Mouse (Mus musculus) lung, embryonic 15.5 days (tissue): ENCODE data around the gene Erp44. TPM values are rescaled to one million over a fixed set of nuclear protein-coding genes. Genes with fewer than 3 reads are reported as not detected.
A peak's percentile ranks its signal among the peaks of the same experiment; 100 is the strongest.

Experiments used
- ATAC-seq: fragments of 200-750 bp; cut with Nextera tagmentation; 2 replicates; pipeline ENCODE4 v1.8.0; 2017; ENCODE audit warnings: moderate number of reproducible peaks, borderline replicate concordance; ENCODE audit not compliant: low FRiP score, low TSS enrichment; ENCODE audit errors: extremely low read depth
- H3K27ac ChIP-seq: fragments of 300-500 bp; sonication (generic); 2 replicates; pipeline ENCODE4 v1.5.1; 2015; ENCODE audit warnings: moderate library complexity, mild to moderate bottlenecking, inconsistent platforms
- H3K27me3 ChIP-seq: fragments of 300-500 bp; sonication (generic); 2 replicates; pipeline ENCODE4 v1.6.1; 2015; ENCODE audit warnings: inconsistent platforms
- H3K36me3 ChIP-seq: fragments of 300-500 bp; sonication (generic); 2 replicates; pipeline ENCODE4 v1.6.1; 2015; ENCODE audit warnings: inconsistent platforms
- H3K4me1 ChIP-seq: fragments of 300-500 bp; sonication (generic); 2 replicates; pipeline ENCODE4 v1.6.1; 2015; ENCODE audit warnings: inconsistent platforms
- H3K4me2 ChIP-seq: fragments of 300-500 bp; sonication (generic); 2 replicates; pipeline ENCODE4 v1.6.1; 2015; ENCODE audit warnings: inconsistent platforms, mild to moderate bottlenecking, moderate library complexity
- H3K4me3 ChIP-seq: fragments of 300-500 bp; sonication (generic); 2 replicates; pipeline ENCODE4 v1.5.1; 2015; ENCODE audit warnings: mild to moderate bottlenecking, inconsistent platforms
- H3K9ac ChIP-seq: fragments of 300-500 bp; sonication (generic); 2 replicates; pipeline ENCODE4 v1.6.1; 2015; ENCODE audit warnings: inconsistent platforms
- H3K9me3 ChIP-seq: fragments of 300-500 bp; sonication (generic); 2 replicates; pipeline ENCODE4 v1.6.1; 2016; ENCODE audit warnings: inconsistent platforms
- WGBS: fragments of 180-500 bp; shearing (Covaris S2); methylation state at CpG from one replicate; pipeline ENCODE4 v1.1.7; 2015; 5-methylcytosine and 5-hydroxymethylcytosine counted together
- polyA plus RNA-seq: library from polyadenylated mRNA; unstranded; fragments of >200 nt; fragmentation: Nextera tagmentation; extraction: Ambion mirVana; gene quantifications from 2 replicates; pipeline ENCODE4 v1.2.1, GENCODE M21; 2015

The Erp44 gene
- polyA plus RNA-seq, result 89.5 and 91.5 TPM in 2 replicates

- Histone ChIP-seq H3K27me3 (no peaks in the 10 kb centered on the region), H3K9me3 (no peaks in the 10 kb centered on the region), H3K27ac (peak within 1 kb of the TSS; percentile 73), H3K36me3 (no peaks in the 10 kb centered on the region), H3K4me3 (peak within 1 kb of the TSS; percentile 88), H3K4me1 (peaks cover 12% of the 10 kb centered on the region), H3K4me2 (peak within 1 kb of the TSS; percentile 83), H3K9ac (peak within 1 kb of the TSS; percentile 93)
- ATAC-seq, result peak; percentile 100
- WGBS, result under 1% methylated on average over 41 of the region's 41 CpGs
These were observed at the start of gene Erp44, which contains the start of gene Invs for GRCm38 (mm10) chr4:48279498-48280134. TSS of gene Erp44 (minus strand) at chr4:48279558. TSS of gene Invs (plus strand) at chr4:48279760.

- Histone ChIP-seq H3K9ac (no peak overlapping the region), H3K4me3 (no peak overlapping the region), H3K4me2 (no peak overlapping the region), H3K27ac (no peak overlapping the region), H3K27me3 (no peaks in the 10 kb centered on the region), H3K9me3 (no peaks in the 10 kb centered on the region), H3K4me1 (no peaks in the 10 kb centered on the region), H3K36me3 (no peaks in the 10 kb centered on the region)
- 60% methylated on average over 2 of the region's 2 CpGs for WGBS
- ATAC-seq, result no peak
These were observed 48.7 kb upstream of the Erp44 start for GRCm38 (mm10) chr4:48328042-48328441.

GRCm38 (mm10) chr4:48327192-48327591 is 47.8 kb upstream of the Erp44 start:
- no peaks in the 10 kb centered on the region for H3K4me1 ChIP-seq
- no peak for ATAC-seq
- no peak overlapping the region for H3K4me2 ChIP-seq
- no peaks in the 10 kb centered on the region for H3K36me3 ChIP-seq
- H3K4me3 ChIP-seq, result no peak overlapping the region
- no peaks in the 10 kb centered on the region for H3K9me3 ChIP-seq
- no peak overlapping the region for H3K27ac ChIP-seq
- no peak overlapping the region for H3K9ac ChIP-seq
- H3K27me3 ChIP-seq, result no peaks in the 10 kb centered on the region

- ATAC-seq, result no peak
- Histone ChIP-seq H3K27ac (no peak overlapping the region), H3K9me3 (no peaks in the 10 kb centered on the region), H3K4me3 (no peak overlapping the region), H3K4me2 (no peak overlapping the region), H3K4me1 (0 out of 2 replicates have a peak, but pooled peaks cover 2% of the 10 kb centered on the region), H3K36me3 (no peaks in the 10 kb centered on the region), H3K9ac (no peak overlapping the region), H3K27me3 (no peaks in the 10 kb centered on the region)
- 72% methylated on average over 1 of the region's 1 CpGs for WGBS
These were observed 42.7 kb upstream of the Erp44 start for GRCm38 (mm10) chr4:48322095-48322494.

- H3K27ac ChIP-seq, result no peak overlapping the region
- H3K27me3 ChIP-seq, result no peaks in the 10 kb centered on the region
- no peaks in the 10 kb centered on the region for H3K9me3 ChIP-seq
- no peak overlapping the region for H3K9ac ChIP-seq
- H3K4me1 ChIP-seq, result 0 out of 2 replicates have a peak, but pooled peaks cover 2% of the 10 kb centered on the region
- no peaks in the 10 kb centered on the region for H3K36me3 ChIP-seq
- no peak for ATAC-seq
- WGBS, result 73% methylated on average over 1 of the region's 1 CpGs
- no peak overlapping the region for H3K4me2 ChIP-seq
- H3K4me3 ChIP-seq, result no peak overlapping the region
These were observed 41.9 kb upstream of the Erp44 start for GRCm38 (mm10) chr4:48321276-48321675.

GRCm38 (mm10) chr4:48316036-48316435 is 36.7 kb upstream of the Erp44 start:
- WGBS, result 85% methylated on average over 3 of the region's 3 CpGs
- ATAC-seq, result no peak
- Histone ChIP-seq H3K9me3 (no peaks in the 10 kb centered on the region), H3K4me2 (no peak overlapping the region), H3K9ac (no peak overlapping the region), H3K4me3 (no peak overlapping the region), H3K36me3 (no peaks in the 10 kb centered on the region), H3K4me1 (0 out of 2 replicates have a peak, but pooled peaks cover under 1% of the 10 kb centered on the region), H3K27me3 (no peaks in the 10 kb centered on the region), H3K27ac (no peak overlapping the region)

- no peak overlapping the region for H3K27ac ChIP-seq
- H3K9me3 ChIP-seq, result no peaks in the 10 kb centered on the region
- 79% methylated on average over 3 of the region's 3 CpGs for WGBS
- H3K36me3 ChIP-seq, result no peaks in the 10 kb centered on the region; the same call in 1 of the 2 replicates
- no peak for ATAC-seq
- no peak overlapping the region for H3K4me2 ChIP-seq
- no peaks in the 10 kb centered on the region for H3K4me1 ChIP-seq
- no peak overlapping the region for H3K4me3 ChIP-seq
- H3K9ac ChIP-seq, result no peak overlapping the region
- no peaks in the 10 kb centered on the region for H3K27me3 ChIP-seq
These were observed 35.5 kb upstream of the Erp44 start for GRCm38 (mm10) chr4:48314814-48315213.

GRCm38 (mm10) chr4:48287086-48287757 is 7.9 kb upstream of the Erp44 start:
- no peak for ATAC-seq
- Histone ChIP-seq H3K4me1 (no peaks in the 10 kb centered on the region), H3K27me3 (no peaks in the 10 kb centered on the region), H3K4me3 (no peak overlapping the region), H3K4me2 (no peak overlapping the region), H3K36me3 (no peaks in the 10 kb centered on the region), H3K27ac (no peak overlapping the region), H3K9ac (no peak overlapping the region), H3K9me3 (no peaks in the 10 kb centered on the region)
- 89% methylated on average over 5 of the region's 5 CpGs for WGBS

- H3K27ac ChIP-seq, result no peak overlapping the region
- H3K36me3 ChIP-seq, result no peaks in the 10 kb centered on the region
- no peaks in the 10 kb centered on the region for H3K9me3 ChIP-seq
- no peak overlapping the region for H3K4me3 ChIP-seq
- WGBS, result 94% methylated on average over 1 of the region's 1 CpGs
- H3K4me1 ChIP-seq, result peaks cover 12% of the 10 kb centered on the region
- H3K4me2 ChIP-seq, result no peak overlapping the region
- no peak for ATAC-seq
- H3K27me3 ChIP-seq, result no peaks in the 10 kb centered on the region
- H3K9ac ChIP-seq, result no peak overlapping the region
These were observed 1.8 kb upstream of the Erp44 start for GRCm38 (mm10) chr4:48281121-48281520.

- H3K27ac ChIP-seq, result peak overlapping the region; percentile 44; the same call in 1 of the 2 replicates
- WGBS, result under 1% methylated on average over 32 of the region's 34 CpGs
- H3K4me1 ChIP-seq, result peaks cover 12% of the 10 kb centered on the region
- H3K36me3 ChIP-seq, result no peaks in the 10 kb centered on the region
- ATAC-seq, result no peak
- no peaks in the 10 kb centered on the region for H3K9me3 ChIP-seq
- H3K4me2 ChIP-seq, result peak overlapping the region; percentile 83
- peak overlapping the region; percentile 88 for H3K4me3 ChIP-seq
- no peaks in the 10 kb centered on the region for H3K27me3 ChIP-seq
- peak overlapping the region; percentile 93 for H3K9ac ChIP-seq
These were observed 431 bp downstream of the Erp44 start for GRCm38 (mm10) chr4:48278757-48279497.

GRCm38 (mm10) chr4:48277011-48277410 is 2.3 kb downstream of the Erp44 start:
- WGBS, result 66% methylated on average over 3 of the region's 3 CpGs
- no peak overlapping the region for H3K4me2 ChIP-seq
- H3K27me3 ChIP-seq, result no peaks in the 10 kb centered on the region
- peaks cover 12% of the 10 kb centered on the region for H3K4me1 ChIP-seq
- H3K36me3 ChIP-seq, result no peaks in the 10 kb centered on the region
- H3K9me3 ChIP-seq, result no peaks in the 10 kb centered on the region
- H3K4me3 ChIP-seq, result no peak overlapping the region
- no peak overlapping the region for H3K9ac ChIP-seq
- no peak for ATAC-seq
- no peak overlapping the region for H3K27ac ChIP-seq

GRCm38 (mm10) chr4:48275736-48276135 is 3.6 kb downstream of the Erp44 start:
- Histone ChIP-seq H3K27ac (no peak overlapping the region), H3K9ac (no peak overlapping the region), H3K36me3 (no peaks in the 10 kb centered on the region), H3K4me2 (no peak overlapping the region), H3K9me3 (no peaks in the 10 kb centered on the region), H3K4me1 (peaks cover 12% of the 10 kb centered on the region), H3K4me3 (no peak overlapping the region), H3K27me3 (no peaks in the 10 kb centered on the region)
- 77% methylated on average over 3 of the region's 3 CpGs for WGBS
- no peak for ATAC-seq
